Mouse (Mus musculus) myocyte (in vitro differentiated cells): ENCODE data around the gene Rars.

ENCODE experiments used
- POLR2A ChIP-seq: IDR thresholded peaks from one replicate; pipeline ENCODE4 v1.6.1; 2011; ENCODE audit warnings: low read depth, mild to moderate bottlenecking, control low read depth, moderate library complexity; ENCODE audit not compliant: insufficient read length
- TCF3 ChIP-seq: IDR thresholded peaks from one replicate; pipeline ENCODE4 v1.6.1; 2011; ENCODE audit warnings: low read depth, control low read depth; ENCODE audit not compliant: insufficient read length

DNA sequence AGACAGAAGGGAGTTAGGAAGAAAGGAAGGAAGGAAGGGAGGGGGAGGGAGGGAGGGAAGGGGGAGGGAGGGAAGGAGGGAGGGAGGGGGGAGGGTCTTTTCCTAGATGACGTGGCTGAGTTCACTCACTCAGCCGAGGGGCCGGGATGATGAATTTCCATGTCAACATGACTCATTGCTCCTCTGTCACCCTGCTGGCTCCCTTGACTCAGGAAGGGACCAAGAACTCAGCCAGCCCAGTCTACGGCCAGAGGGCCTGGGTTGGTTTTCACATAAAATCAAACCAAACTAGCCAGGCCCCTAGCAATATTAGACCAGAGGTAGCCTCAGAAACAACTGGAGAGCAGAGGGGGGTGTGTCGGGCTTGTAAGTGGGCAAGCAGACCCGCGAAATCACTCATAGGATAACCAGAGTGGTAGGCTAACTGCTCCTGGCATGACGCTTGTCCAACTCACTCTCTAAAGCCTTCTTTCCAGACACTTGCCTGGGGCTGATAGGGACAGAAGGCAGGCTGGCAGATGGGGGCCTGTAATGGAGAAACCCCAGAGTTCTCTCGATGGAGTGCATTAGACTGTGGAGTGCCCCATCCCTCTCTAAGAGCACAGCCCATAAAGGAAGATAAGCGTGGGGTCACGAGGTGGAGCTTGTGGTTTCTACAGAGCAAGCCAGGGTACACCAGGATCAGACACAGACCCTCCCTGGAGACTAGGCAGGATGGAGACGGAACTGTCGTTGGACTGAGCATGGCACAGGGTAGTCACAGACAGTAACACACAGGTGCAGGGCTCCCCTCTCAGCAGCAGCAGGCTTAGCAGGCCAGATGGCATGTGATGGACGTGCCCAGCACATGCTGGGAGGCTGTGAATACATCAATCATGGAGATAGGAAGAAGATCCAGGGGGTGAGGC lies 43.6 kb upstream of the Rars start:
- no peak for TF ChIP-seq POLR2A
- no peak for TF ChIP-seq TCF3
